Mouse (Mus musculus): ENCODE measurements around the gene Alkbh7.

- TF ChIP-seq POLR2A (IDR thresholded peaks at IDR 0.05; ENCODE audit: low read depth, low read length) (no peak), CTCF (IDR thresholded peaks at IDR 0.05; ENCODE audit: borderline replicate concordance, insufficient read depth, low read length) (no peak)
These were observed 30.3 kb downstream of the Alkbh7 start for GRCm38 (mm10) chr17:57027471-57027870.

All from embryonic fibroblast, embryonic 13.5 days (primary cell).